Mouse (Mus musculus) splenic B cell, adult 2 months (primary cell): ENCODE data around the gene Gm28308.

Experiments used
- DNase-seq: peaks from one replicate; pipeline ENCODE4 v3.0.0-alpha.2; 2011; ENCODE audit warnings: low read depth, low spot score
- H3K27me3 ChIP-seq: 2 replicates; pipeline ENCODE4 v1.6.1; 2012; ENCODE audit warnings: mild to moderate bottlenecking, low read length, moderate library complexity, mixed read lengths; ENCODE audit not compliant: control insufficient read depth, poor library complexity, insufficient read depth, severe bottlenecking
- H3K36me3 ChIP-seq: 2 replicates; pipeline ENCODE4 v1.6.1; 2012; ENCODE audit warnings: mild to moderate bottlenecking, low read length, moderate library complexity, mixed read lengths; ENCODE audit not compliant: control insufficient read depth, poor library complexity, insufficient read depth, severe bottlenecking

Gm28308 gene

DNA sequence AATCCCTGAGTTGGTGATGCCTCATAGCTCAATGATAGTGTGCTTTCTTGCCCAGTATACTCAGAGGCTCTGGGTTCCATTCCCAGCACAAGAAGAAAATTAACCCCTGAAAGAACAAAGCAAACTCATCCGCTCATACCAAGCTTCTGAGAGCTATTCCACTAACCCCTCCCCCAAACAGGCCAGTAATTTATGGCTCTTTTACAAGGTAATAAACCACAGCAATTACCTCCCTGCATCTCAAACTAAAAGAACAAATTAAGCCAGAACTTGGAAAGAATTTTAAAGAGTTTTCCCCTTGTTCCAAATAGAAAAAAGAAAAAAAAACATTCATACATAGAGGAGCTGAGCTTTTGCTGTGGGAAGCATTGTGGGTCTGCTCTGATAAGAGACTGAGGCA lies 30.3 kb downstream of the Gm28308 start:
- Histone ChIP-seq H3K27me3 (no peaks in the 10 kb centered on the region), H3K36me3 (no peaks in the 10 kb centered on the region)
- no peak for DNase-seq

DNA sequence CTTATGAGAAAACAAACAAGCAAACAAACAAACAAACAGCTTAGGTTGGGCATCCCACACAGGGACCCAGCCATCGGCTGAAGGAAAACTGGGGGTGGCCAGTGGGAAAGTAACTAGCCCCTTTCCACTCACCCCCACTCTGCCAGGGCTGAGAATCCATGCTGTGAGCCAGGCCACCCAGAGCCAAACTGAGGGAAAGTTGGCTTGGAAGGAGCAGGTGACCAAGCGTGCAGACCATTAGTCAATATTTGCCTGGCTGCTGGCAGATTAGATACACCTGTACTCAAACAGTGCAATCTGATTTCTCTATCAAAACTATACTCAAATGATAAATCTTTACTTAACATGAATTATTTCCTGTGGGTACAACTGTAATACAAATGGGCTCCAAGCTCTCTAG lies 31.1 kb downstream of the Gm28308 start:
- Histone ChIP-seq H3K36me3 (no peaks in the 10 kb centered on the region), H3K27me3 (no peaks in the 10 kb centered on the region)
- no peak for DNase-seq

GRCm38 (mm10) chr6:52180726-52181125 lies 32.4 kb downstream of the Gm28308 start:
- no peak for DNase-seq
- Histone ChIP-seq H3K27me3 (peaks cover 2% of the 10 kb centered on the region; the same call in 1 of the 2 replicates), H3K36me3 (no peaks in the 10 kb centered on the region)

- DNase-seq = no peak
- H3K36me3 ChIP-seq = no peaks in the 10 kb centered on the region
- peaks cover 2% of the 10 kb centered on the region; the same call in 1 of the 2 replicates for H3K27me3 ChIP-seq
Observed at GRCm38 (mm10) chr6:52180213-52180710, 32.9 kb downstream of the Gm28308 start.

DNA sequence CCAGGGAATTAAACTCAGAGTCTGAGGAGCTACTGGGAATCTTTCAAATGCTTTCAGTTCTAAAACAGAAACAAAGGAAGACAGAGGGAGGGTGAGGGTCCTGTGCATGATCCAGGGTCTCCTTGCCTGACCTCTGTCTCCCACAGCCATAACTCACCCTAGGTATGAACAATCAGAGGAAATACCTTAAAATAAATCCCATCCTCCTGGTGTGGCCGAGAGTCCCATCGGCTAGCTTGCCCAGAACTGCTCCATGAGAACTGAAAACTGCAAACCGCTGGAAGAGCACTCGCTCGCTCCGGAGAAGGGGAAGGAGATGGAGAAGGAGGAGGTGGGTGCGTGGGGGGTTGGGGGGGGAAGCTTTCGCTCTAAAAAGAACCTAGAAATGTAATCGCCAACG lies 33.4 kb downstream of the Gm28308 start:
- H3K27me3 ChIP-seq = peaks cover 2% of the 10 kb centered on the region; the same call in 1 of the 2 replicates
- no peak for DNase-seq
- H3K36me3 ChIP-seq = no peaks in the 10 kb centered on the region

DNA sequence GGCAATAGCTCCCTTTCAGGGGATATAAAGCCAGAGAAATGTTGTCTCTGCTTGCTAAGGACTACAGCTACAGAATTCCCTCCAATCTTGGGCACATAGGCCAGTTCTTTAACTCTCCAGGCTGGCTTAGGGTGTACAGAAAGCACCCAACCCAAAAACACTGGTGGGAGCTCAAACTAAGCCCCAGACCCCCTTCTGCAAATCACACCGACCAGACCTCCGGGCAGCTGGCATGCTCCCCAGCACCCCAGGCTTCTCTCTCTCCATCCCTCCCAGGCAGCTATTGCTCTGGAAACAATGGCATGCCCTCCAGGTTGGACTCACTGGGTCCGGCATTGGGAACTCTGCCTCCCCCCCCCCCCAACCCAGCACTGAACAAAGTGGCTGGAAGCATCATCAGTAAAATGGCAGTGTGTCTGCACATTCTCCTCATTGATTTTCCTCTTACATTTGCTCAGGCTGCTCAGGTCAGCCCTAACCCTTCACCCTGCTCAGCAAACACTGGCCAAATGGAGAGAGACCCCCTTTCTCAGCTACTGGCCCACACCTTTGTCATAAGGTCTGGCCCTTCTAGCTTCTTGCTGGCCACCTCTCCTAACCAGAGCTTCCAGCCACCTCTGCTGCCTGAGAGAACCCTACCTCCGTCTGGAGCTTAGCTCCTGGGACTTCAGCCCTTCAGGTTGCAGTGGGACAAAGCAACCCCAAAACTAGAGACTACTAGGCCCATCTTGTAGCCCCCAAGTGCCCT lies 34.0 kb downstream of the Gm28308 start:
- H3K27me3 ChIP-seq = peaks cover 2% of the 10 kb centered on the region; the same call in 1 of the 2 replicates
- DNase-seq = no peak
- no peaks in the 10 kb centered on the region for H3K36me3 ChIP-seq

DNA sequence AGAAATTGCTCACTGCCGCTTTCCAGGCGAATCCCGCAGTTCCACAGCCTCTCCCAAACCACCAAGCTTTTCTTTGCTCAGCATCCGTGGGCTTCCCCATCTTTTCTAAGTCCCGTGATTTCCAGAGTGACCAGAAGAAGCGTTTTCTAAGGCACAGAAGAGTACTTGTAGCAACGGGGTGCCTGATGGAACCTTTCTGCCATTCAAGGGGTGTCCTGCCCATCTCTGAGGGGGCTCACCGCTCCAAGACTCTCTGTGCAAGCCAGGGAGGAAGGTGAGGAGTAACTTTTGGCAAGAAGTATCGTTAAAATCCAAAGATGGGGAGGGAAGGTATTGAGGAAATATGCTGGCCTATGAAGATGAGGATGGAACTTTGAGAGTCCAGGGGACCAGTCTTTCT lies 35.3 kb downstream of the Gm28308 start:
- Histone ChIP-seq H3K36me3 (no peaks in the 10 kb centered on the region), H3K27me3 (peaks cover 2% of the 10 kb centered on the region; the same call in 1 of the 2 replicates)
- no peak for DNase-seq

- no peaks in the 10 kb centered on the region for H3K36me3 ChIP-seq
- peaks cover 2% of the 10 kb centered on the region; the same call in 1 of the 2 replicates for H3K27me3 ChIP-seq
- DNase-seq = no peak
Observed at GRCm38 (mm10) chr6:52177061-52177735, 35.9 kb downstream of the Gm28308 start, which contains the start of gene 5730596B20Rik. Gene 5730596B20Rik (plus strand): TSS chr6:52177498.

DNA sequence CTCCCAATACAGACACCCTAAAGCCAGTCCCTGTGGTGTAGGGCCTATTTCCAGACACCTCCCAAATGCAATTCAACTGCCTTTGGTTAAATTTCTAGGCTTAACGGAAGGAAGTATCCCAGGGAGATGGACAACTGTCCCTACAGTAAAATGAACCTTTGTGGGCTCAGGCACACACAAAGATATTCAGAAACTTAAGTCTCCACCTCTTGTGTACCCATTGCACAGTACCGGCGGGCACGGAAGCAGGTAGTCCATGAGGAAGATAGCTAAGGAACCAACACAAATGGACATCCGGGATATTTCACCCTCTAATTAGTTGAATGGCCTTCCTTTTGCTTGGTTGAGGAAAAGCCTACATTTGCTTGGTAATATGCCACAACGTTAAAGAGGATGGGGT lies 36.7 kb downstream of the Gm28308 start:
- H3K36me3 ChIP-seq = no peaks in the 10 kb centered on the region
- peaks cover 2% of the 10 kb centered on the region; the same call in 1 of the 2 replicates for H3K27me3 ChIP-seq
- no peak for DNase-seq

DNA sequence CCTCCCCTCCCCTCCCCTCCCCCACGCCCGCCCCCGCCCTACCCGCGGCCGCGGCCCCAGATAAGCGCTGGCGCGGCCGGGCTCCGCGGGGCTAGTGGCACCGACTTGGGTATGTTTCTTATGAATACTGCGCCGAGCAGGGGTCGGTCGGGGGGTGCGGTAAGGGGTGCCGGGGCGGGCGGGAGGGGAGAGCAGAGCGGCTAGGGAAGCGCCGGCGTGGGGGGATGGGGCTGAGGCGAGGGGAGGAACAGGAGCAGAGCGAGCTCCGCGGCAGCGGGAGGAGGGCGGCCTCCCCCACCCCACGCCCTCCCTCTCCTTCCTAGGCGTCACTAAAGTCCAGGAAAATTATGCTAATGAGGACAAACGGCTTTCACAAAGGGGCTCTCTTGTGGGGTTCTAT lies 37.3 kb downstream of the Gm28308 start:
- Histone ChIP-seq H3K36me3 (no peaks in the 10 kb centered on the region), H3K27me3 (peaks cover 2% of the 10 kb centered on the region; the same call in 1 of the 2 replicates)
- DNase-seq = no peak

- Histone ChIP-seq H3K27me3 (peaks cover 2% of the 10 kb centered on the region; the same call in 1 of the 2 replicates), H3K36me3 (no peaks in the 10 kb centered on the region)
- no peak for DNase-seq
Observed at GRCm38 (mm10) chr6:52174968-52175751, 38.0 kb downstream of the Gm28308 start.

- Histone ChIP-seq H3K36me3 (no peaks in the 10 kb centered on the region), H3K27me3 (peaks cover 2% of the 10 kb centered on the region; the same call in 1 of the 2 replicates)
- DNase-seq = no peak
Observed at GRCm38 (mm10) chr6:52173648-52174047, 39.5 kb downstream of the Gm28308 start.

GRCm38 (mm10) chr6:52172501-52172900 lies 40.6 kb downstream of the Gm28308 start:
- no peaks in the 10 kb centered on the region for H3K36me3 ChIP-seq
- DNase-seq = no peak
- peaks cover 2% of the 10 kb centered on the region; the same call in 1 of the 2 replicates for H3K27me3 ChIP-seq

DNA sequence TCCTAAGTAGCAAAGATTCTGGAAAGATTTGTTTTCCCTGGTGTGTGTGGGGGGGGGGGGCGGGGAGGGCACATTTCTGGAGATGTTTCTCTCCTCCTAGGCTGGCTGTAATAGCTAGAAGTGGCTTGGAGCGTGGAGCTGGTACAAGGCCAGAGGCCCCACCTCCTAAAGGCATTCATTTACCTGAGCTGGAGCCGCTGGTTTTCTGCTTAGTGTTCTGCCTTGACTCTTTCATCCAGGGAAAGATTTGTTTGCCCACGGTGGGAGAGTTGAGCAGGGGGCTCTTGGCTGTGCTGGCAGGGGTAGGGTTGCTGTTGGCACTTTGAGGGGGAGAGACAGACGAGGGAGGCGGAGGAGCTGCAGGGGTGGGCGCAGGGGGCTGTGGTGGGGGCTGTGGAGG lies 41.2 kb downstream of the Gm28308 start:
- H3K27me3 ChIP-seq = peaks cover 2% of the 10 kb centered on the region; the same call in 1 of the 2 replicates
- no peaks in the 10 kb centered on the region for H3K36me3 ChIP-seq
- DNase-seq = no peak
